Mouse (Mus musculus) limb, embryonic 14.5 days (tissue): ENCODE data around the gene Ednra. TPM values are rescaled to one million over a fixed set of nuclear protein-coding genes. Genes with fewer than 3 reads are reported as not detected.

Experiments used
- ATAC-seq: fragments of 200-750 bp; cut with Nextera tagmentation; 2 replicates; pipeline ENCODE4 v1.8.0; 2017; ENCODE audit warnings: low read depth, moderate number of reproducible peaks, moderate TSS enrichment; ENCODE audit not compliant: low FRiP score
- DNase-seq: peaks from one replicate; pipeline ENCODE4 v3.0.0-alpha.2; 2015; ENCODE audit warnings: low spot score
- H3K27ac ChIP-seq: fragments of 300-500 bp; sonication (generic); replicated peaks from 2 replicates; pipeline ENCODE4 v1.5.1; 2014; ENCODE audit warnings: low read depth, mild to moderate bottlenecking, low read length, moderate library complexity, mixed read lengths
- H3K27me3 ChIP-seq: fragments of 300-500 bp; sonication (generic); 2 replicates; pipeline ENCODE4 v1.6.1; 2014; ENCODE audit warnings: low read length, mixed read lengths; ENCODE audit not compliant: control insufficient read depth, insufficient read depth
- H3K36me3 ChIP-seq: fragments of 300-500 bp; sonication (generic); 2 replicates; pipeline ENCODE4 v1.6.1; 2014; ENCODE audit warnings: mild to moderate bottlenecking, low read length, moderate library complexity, mixed read lengths; ENCODE audit not compliant: control insufficient read depth, insufficient read depth
- H3K4me1 ChIP-seq: fragments of 300-500 bp; sonication (generic); 2 replicates; pipeline ENCODE4 v1.6.1; 2014; ENCODE audit warnings: antibody characterized with exemption, low read length, mixed read lengths; ENCODE audit not compliant: control insufficient read depth, insufficient read depth
- H3K4me2 ChIP-seq: fragments of 300-500 bp; sonication (generic); replicated peaks from 2 replicates; pipeline ENCODE4 v1.6.1; 2014; ENCODE audit warnings: low read depth, mild to moderate bottlenecking, low read length, moderate library complexity; ENCODE audit not compliant: severe bottlenecking
- H3K4me3 ChIP-seq: fragments of 300-500 bp; sonication (generic); replicated peaks from 2 replicates; pipeline ENCODE4 v1.5.1; 2014; ENCODE audit warnings: low read length
- H3K9ac ChIP-seq: fragments of 300-500 bp; sonication (generic); 2 replicates; pipeline ENCODE4 v1.6.1; 2014; ENCODE audit warnings: mild to moderate bottlenecking, low read depth, low read length, moderate library complexity; ENCODE audit not compliant: severe bottlenecking
- H3K9me3 ChIP-seq: fragments of 300-500 bp; sonication (generic); 2 replicates; pipeline ENCODE4 v1.6.1; 2016; ENCODE audit warnings: low read length; ENCODE audit not compliant: control insufficient read depth
- POLR2A ChIP-seq: fragments of 200-500 bp; IDR thresholded peaks from 2 replicates; pipeline ENCODE4 v1.8.0; 2012; ENCODE audit warnings: inconsistent platforms, mild to moderate bottlenecking, moderate library complexity, borderline replicate concordance; ENCODE audit not compliant: insufficient read depth, insufficient read length; ENCODE audit errors: extremely low read depth
- WGBS: fragments of 180-500 bp; shearing (Covaris S2); extraction: QIAGEN DNeasy Blood & Tissue Kit; methylation state at CpG from one replicate; pipeline ENCODE4 v1.1.7; 2014; 5-methylcytosine and 5-hydroxymethylcytosine counted together
- polyA plus RNA-seq, 2 experiments: library from polyadenylated mRNA; depleted of rRNA in 1 of 2; stranded (reverse) in 1 of 2; unstranded in 1 of 2; fragments of >200 nt; fragmentation: Nextera tagmentation in 1 of 2; extraction: Ambion mirVana in 1 of 2; gene quantifications; 2 replicates each; pipeline versions ENCODE4 v1.2.1 to v1.2.3; 2012 to 2014

Gene Ednra
- polyA plus RNA-seq, 2 experiments = 30.0 to 44.6 TPM

DNA sequence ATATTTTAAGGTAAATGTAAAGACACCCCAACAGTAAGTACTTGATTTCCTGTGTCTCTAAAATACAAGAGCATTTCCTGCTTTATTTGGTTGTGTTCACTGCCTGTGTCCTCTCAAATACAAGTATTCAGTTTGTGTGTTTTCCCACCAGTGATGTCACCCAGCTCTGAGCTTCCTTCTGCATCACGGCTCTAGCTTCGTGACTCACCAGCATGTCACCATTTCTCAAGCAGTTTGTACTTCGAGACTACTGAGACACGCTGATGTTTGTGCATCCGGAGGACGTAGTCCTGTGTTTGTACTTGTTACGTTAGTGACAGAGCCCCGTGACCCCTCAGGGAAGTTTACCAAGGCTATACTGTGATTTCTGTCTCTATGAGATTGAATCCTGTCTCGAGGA lies 13.1 kb upstream of the Ednra start:
- WGBS = 90% methylated on average over 9 of the region's 9 CpGs
- no peaks in the 10 kb centered on the region for H3K36me3 ChIP-seq
- no peak overlapping the region for H3K4me2 ChIP-seq
- no peak overlapping the region for H3K27ac ChIP-seq
- no peak overlapping the region for H3K4me3 ChIP-seq
- ATAC-seq = no peak
- DNase-seq = no peak
- H3K9ac ChIP-seq = no peak overlapping the region
- no peaks in the 10 kb centered on the region for H3K4me1 ChIP-seq
- H3K27me3 ChIP-seq = no peaks in the 10 kb centered on the region
- no peak for TF ChIP-seq POLR2A
- peaks cover 12% of the 10 kb centered on the region for H3K9me3 ChIP-seq

DNA sequence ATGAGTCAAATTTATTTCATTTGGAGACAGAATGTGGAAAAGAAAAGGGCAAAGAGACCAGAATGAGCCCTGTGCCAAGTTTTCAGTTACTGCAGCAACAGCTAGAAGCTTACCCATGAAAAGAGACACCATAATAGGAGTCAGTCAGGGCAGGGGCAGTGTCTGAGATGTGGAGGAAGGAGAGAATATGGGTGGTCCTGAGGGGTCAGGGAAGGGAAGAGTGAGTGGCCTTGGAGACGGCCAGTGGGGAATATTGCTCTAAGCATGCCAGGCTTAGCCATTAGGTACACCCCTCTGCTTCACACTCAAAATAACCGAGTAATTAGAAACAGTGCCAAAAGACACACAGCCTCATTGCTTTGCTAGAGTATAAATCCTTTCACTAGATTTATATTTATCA lies 9.5 kb upstream of the Ednra start:
- Histone ChIP-seq H3K27me3 (no peaks in the 10 kb centered on the region), H3K4me2 (no peak overlapping the region), H3K27ac (no peak overlapping the region), H3K9ac (no peak overlapping the region), H3K4me3 (no peak overlapping the region), H3K36me3 (no peaks in the 10 kb centered on the region), H3K9me3 (peaks cover 16% of the 10 kb centered on the region), H3K4me1 (no peaks in the 10 kb centered on the region)
- DNase-seq (no peak), ATAC-seq (no peak)
- WGBS = 26% methylated on average over 2 of the region's 2 CpGs
- no peak for TF ChIP-seq POLR2A

DNA sequence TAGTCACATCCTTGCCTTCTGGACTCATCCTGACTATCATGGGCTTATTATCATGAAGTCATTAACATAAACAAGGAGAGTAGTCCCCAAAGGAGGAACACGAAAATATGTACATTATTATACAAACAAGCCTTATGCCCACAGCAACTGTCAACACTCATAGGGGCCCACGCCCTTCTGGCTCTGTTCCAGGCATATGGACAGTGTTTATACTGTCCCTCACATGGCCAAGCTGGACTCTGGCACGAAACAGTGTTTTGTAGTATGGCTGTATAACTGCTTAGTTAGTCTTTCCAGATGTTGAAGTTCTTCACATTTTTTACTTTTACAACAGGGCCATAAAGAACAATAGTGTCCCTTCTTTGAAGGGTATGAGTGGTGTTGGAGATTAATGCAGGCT lies 8.7 kb upstream of the Ednra start:
- no peak for TF ChIP-seq POLR2A
- peaks cover 16% of the 10 kb centered on the region for H3K9me3 ChIP-seq
- 60% methylated on average over 3 of the region's 3 CpGs for WGBS
- no peak for ATAC-seq
- no peaks in the 10 kb centered on the region for H3K27me3 ChIP-seq
- H3K9ac ChIP-seq = no peak overlapping the region
- no peak overlapping the region for H3K27ac ChIP-seq
- no peak for DNase-seq
- H3K4me2 ChIP-seq = no peak overlapping the region
- no peaks in the 10 kb centered on the region for H3K4me1 ChIP-seq
- no peak overlapping the region for H3K4me3 ChIP-seq
- H3K36me3 ChIP-seq = no peaks in the 10 kb centered on the region

DNA sequence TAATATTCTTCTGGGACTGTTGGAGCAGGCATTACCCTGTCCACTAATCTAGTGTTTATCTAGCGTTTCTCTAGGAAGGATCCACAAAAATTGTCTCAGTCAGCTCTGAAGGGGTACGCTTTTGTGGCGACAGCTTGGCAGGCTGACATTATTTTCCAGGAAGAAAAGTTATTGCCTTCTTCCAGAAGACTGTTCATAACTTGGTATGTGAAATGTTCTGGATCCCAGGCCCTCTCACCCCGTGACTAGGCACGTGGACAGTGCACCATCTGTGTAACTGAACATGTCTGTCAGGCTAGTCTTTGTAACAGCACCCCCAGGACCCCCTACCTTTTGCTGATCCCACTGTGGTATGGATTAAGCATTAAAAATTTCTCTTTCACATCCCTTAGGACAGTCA lies 1.1 kb upstream of the Ednra start:
- Histone ChIP-seq H3K9ac (no peak overlapping the region), H3K4me3 (no peak overlapping the region), H3K27ac (no peak overlapping the region), H3K9me3 (no peaks in the 10 kb centered on the region), H3K36me3 (no peaks in the 10 kb centered on the region), H3K4me2 (no peak overlapping the region), H3K4me1 (peaks cover 12% of the 10 kb centered on the region), H3K27me3 (no peaks in the 10 kb centered on the region)
- DNase-seq (no peak), ATAC-seq (no peak)
- TF ChIP-seq POLR2A = no peak
- WGBS = 44% methylated on average over 5 of the region's 5 CpGs

DNA sequence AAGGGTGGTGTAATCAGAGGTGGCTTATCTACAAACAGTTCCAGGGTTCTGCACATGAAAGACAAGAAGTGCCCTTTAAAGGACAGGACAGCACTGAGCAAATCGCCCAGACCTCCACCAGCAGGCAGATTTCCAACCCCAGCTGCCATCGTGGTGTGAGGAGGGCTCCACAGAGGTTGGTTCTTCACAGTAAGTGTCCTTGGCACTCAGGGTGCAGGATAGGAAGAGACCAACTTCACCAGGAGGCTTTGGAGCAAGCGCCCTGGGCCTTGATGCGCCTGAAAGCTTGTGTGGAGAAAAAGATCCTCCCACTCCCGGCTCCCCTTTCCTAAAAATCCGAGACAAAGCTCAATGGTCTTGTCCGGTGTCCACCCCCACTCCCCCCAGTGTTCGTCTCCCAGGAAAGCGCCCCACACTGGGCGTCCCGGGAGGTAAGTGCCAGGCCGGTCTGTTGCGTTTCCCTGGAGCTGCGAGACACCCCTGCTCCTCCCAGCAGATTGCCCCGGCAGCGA lies 674 bp downstream of the Ednra start:
- H3K9me3 ChIP-seq = no peaks in the 10 kb centered on the region
- H3K9ac ChIP-seq = peak overlapping the region; percentile 76
- peaks cover 11% of the 10 kb centered on the region; the same call in 1 of the 2 replicates for H3K36me3 ChIP-seq
- DNase-seq = no peak
- H3K4me1 ChIP-seq = peaks cover 12% of the 10 kb centered on the region
- peak; percentile 67; the same call in 1 of the 2 replicates for ATAC-seq
- H3K4me2 ChIP-seq = peak overlapping the region; percentile 52
- 1% methylated on average over 16 of the region's 16 CpGs for WGBS
- peak overlapping the region; percentile 85 for H3K27ac ChIP-seq
- no peaks in the 10 kb centered on the region for H3K27me3 ChIP-seq
- TF ChIP-seq POLR2A = no peak
- H3K4me3 ChIP-seq = peak overlapping the region; percentile 54

DNA sequence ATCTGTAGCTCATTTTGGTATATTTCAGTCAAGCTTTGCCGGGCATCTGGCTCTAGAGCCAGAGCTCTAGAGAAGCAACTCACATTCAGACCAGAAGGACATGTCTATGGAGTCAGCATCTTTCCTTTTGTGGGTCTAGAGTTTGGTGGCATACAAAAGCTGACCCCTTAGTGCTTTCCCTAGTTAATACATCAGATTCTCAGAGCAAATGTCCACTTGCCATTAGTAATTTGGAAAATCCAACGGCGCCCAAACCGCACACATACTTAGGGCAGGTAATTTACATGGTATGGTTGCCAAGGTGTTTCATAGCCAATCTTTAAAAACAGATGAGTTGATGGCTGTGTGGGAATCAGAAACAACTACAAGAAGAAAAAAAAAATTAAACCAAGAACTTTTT lies 1.2 kb downstream of the Ednra start:
- no peak for DNase-seq
- WGBS = 55% methylated on average over 4 of the region's 4 CpGs
- peaks cover 16% of the 10 kb centered on the region for H3K4me1 ChIP-seq

More for the DNA sequence above, 1.2 kb downstream of the Ednra start:
- ATAC-seq = no peak
- no peak for TF ChIP-seq POLR2A
- H3K4me3 ChIP-seq = peak overlapping the region; percentile 54
- no peaks in the 10 kb centered on the region for H3K9me3 ChIP-seq
- peak overlapping the region; percentile 52 for H3K4me2 ChIP-seq
- H3K27me3 ChIP-seq = no peaks in the 10 kb centered on the region
- peak overlapping the region; percentile 85 for H3K27ac ChIP-seq
- peaks cover 11% of the 10 kb centered on the region; the same call in 1 of the 2 replicates for H3K36me3 ChIP-seq
- peak overlapping the region; percentile 76 for H3K9ac ChIP-seq
